Mouse (Mus musculus): ENCODE data around the gene 4930415O20Rik.
A peak's percentile ranks its signal among the peaks of the same experiment; 100 is the strongest.

4930415O20Rik gene

DNA sequence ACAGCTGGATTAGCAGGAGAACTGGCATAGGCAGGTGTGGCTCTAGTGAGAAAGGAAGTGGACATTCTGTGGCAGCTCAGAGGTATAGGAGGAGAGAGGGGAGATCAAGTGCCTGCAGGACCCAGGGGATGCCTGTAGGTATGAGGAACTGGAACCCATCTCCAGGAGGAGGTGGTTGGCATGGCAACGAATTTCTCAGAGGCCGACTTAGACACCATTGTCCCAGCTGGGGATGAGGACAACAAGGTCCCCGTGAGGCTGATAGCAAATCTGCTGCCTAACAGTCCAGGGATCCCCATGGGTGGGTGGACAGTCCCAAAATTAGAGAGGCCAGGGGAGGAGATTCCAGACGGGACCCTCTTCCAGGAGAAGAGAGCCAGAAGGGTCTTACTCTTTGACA, 62.1 kb downstream of the 4930415O20Rik start:
- DNase-seq = no peak

DNA sequence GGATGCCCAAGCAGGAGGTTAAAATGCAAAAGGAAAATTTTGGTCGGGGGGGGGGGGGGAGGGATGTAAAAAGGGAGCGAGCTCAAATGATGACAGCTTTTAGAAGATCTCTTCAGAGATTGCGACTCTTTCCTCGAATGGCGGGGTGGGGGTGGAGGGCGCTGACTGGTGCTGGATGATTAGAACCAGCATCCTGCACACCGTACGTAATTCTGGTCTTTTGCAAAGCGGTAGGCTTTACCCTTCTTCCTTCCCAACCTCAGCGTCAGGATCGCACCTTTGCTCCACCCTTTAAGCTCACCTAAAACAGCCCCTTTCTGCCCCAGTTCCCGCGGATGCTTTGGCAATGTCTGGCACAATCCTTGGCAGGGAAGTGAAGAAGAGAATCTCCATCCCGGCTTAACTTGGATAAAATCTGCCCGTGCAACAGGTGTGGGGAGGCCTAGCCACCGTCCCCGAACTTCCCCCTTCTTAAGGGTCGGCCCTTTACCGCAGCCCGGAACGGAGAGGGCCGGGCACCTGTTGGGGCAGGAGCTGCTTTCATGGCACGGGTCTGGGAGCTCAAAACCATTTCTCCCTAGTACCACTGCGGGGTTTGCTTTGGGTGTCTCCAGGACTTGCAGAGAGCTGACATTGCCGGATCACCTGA, 63.1 kb downstream of the 4930415O20Rik start:
- DNase-seq = no peak

DNA sequence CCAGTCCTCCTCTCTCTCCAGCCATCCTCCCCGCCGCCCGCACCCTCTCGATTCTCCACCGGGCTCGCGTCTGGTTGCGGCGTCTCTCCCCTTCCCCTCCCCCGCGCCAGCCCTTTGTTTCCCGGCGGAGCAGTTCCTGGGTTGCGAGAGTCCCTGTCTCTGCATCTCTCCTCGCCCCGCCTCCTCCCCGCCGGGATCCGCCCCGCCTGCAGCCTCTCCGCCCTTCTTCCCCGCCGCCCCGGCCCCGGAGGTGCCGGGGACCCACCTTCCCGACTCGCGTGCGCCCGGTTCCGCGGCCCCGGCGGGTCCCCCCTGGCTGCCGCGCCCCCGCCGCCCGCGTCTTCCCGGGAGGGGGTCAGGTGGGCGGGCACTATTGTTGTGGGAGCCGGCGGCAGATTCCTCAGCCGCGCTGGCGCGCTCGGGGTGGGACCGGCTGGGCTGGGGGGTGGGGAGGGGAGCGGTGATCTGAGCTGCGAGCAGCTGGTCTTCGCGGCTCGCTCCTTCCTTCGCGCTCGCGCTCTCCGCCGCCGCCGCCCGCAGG, 63.8 kb downstream of the 4930415O20Rik start:
- peak; percentile 75 to 79 for DNase-seq

DNA sequence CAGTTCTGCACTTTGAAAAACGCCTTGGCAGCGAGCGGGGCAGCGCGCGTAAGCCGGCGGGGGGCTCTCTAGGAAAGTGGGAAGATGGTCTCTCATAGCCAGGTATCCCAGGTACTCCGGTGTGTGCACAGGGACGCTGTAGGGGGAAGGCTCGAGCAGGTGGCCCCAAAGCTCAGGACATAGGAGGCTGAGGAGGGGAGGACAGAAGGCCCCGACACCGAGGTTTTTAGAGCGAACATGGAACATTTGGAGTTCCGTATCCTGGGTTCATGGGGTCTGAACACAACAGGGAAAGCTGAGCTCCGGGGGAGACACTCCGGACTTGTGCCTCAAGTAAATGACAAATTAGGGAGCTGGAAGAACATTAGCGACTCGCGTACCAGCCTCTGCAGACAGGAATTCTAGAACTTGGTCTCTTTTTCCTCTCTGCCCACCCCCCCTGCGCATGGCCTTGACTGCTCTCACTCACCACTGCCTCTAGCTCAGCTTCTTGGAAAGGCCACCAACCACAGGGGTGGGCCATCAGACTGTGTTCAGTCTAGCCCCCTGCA, 64.6 kb downstream of the 4930415O20Rik start:
- no peak for DNase-seq

DNA sequence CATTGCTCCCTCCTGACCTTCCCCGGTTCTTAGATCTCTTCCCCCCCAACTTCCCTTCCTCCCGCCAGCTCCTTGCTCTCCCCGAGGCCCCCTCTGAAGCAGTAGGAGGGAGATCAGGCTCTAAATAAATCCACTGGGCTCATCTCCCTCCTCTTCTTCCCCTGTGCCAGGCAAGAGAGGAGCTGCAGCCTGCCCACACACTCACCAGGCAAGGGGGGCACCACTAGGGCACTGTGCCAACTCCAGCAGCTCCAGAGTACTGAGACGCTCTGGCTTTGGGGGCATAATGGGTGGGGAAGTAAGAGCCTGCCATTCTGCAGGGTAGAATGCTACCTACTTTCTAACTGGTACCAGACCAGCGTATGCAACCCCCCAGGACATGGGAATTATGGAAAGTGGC, 65.7 kb downstream of the 4930415O20Rik start:
- no peak for DNase-seq

DNA sequence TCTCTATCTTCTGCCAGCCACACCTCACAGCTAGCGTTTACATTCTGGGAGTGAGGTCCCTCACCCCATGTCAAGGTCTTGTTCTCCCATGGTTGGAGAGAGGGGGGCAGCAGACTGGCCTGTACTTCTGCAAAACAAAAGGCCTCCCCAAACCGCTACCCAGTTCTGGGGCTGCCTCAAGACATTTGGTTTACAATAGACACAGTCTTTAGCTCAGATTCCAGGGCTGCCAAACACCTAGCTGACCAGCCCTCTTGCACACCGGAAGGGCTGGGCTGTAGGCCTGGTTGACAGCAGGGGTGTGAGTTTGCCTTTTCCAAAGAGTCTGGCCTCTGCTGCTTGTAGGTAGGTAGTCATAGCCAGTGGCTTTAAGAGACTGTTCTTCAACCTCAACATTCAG, 66.4 kb downstream of the 4930415O20Rik start:
- no peak for DNase-seq

Measured in thymus, adult 18-20 months (tissue).